Mouse (Mus musculus): ENCODE data around the gene Mogs.

Gene Mogs

GRCm38 (mm10) chr6:83147280-83147679 lies 32.0 kb downstream of the Mogs start:
- DNase-seq (ENCODE audit: low read depth, low spot score), result no peak

- no peak for DNase-seq (ENCODE audit: low read depth, low spot score)
Observed at GRCm38 (mm10) chr6:83151721-83152120, 36.4 kb downstream of the Mogs start.

GRCm38 (mm10) chr6:83153038-83153437 lies 37.7 kb downstream of the Mogs start:
- DNase-seq (ENCODE audit: low read depth, low spot score), result no peak

GRCm38 (mm10) chr6:83153485-83153884 lies 38.2 kb downstream of the Mogs start:
- no peak for DNase-seq (ENCODE audit: low read depth, low spot score)

- peak; percentile 47 for DNase-seq (ENCODE audit: low read depth, low spot score)
Observed at GRCm38 (mm10) chr6:83155552-83156238, 40.4 kb downstream of the Mogs start.

- DNase-seq (ENCODE audit: low read depth, low spot score), result peak; percentile 71
Observed at GRCm38 (mm10) chr6:83156259-83156684, 41.0 kb downstream of the Mogs start, which contains the start of the genes Wdr54 and 1700003E16Rik. Gene Wdr54, minus strand, starts transcription at chr6:83156397. Gene 1700003E16Rik, plus strand, starts transcription at chr6:83156404.

GRCm38 (mm10) chr6:83159456-83159855 lies 44.2 kb downstream of the Mogs start:
- DNase-seq (ENCODE audit: low read depth, low spot score), result peak; percentile 92

GRCm38 (mm10) chr6:83161442-83161841 lies 46.1 kb downstream of the Mogs start:
- DNase-seq (ENCODE audit: low read depth, low spot score), result no peak

- no peak for DNase-seq (ENCODE audit: low read depth, low spot score)
Observed at GRCm38 (mm10) chr6:83161921-83162641, 46.8 kb downstream of the Mogs start.

GRCm38 (mm10) chr6:83162701-83163100 lies 47.4 kb downstream of the Mogs start:
- peak; percentile 82 for DNase-seq (ENCODE audit: low read depth, low spot score)

- peak; percentile 67 for DNase-seq (ENCODE audit: low read depth, low spot score)
Observed at GRCm38 (mm10) chr6:83165026-83165606, 49.8 kb downstream of the Mogs start.

GRCm38 (mm10) chr6:83165607-83166242 lies 50.4 kb downstream of the Mogs start, which contains the start of gene Dctn1:
Gene Dctn1, plus strand, starts transcription at chr6:83165920.
- peak; percentile 97 for DNase-seq (ENCODE audit: low read depth, low spot score)

GRCm38 (mm10) chr6:83166243-83166630 lies 50.9 kb downstream of the Mogs start:
- DNase-seq (ENCODE audit: low read depth, low spot score), result peak; percentile 63

Data from 3T3-L1 (cell line).